Mouse (Mus musculus) kidney, postnatal 4 days (tissue): ENCODE results near the gene Trpm3.

Experiments used
- DNase-seq, 2 experiments: peaks; one replicate each; pipeline ENCODE4 v3.0.0; 2021; ENCODE audit warnings: mixed read lengths in 2 of 2

Gene Trpm3

GRCm38 (mm10) chr19:22503469-22503868 lies 364.6 kb downstream of the Trpm3 start:
- DNase-seq, result no peak

DNA sequence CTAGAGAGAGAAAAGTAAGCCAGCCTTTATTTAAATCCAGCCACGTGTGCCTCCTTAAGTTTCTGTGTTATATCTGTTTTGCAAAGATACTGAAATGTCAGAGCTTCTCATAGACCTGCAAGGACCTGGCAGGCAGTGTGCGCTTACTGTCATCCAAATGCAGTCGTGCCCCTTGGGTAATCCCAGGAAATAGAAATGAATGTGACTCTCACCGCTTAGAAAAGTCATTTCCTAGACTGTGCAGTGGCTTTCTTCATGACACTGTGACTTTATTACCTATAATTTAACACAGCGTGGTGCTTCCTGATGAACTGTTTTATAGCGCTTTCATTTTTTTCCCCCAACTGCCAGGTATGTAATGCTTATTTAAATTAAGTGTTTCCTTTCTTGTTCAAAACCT lies 379.7 kb downstream of the Trpm3 start:
- DNase-seq, result no peak

GRCm38 (mm10) chr19:22527944-22528343 lies 389.1 kb downstream of the Trpm3 start:
- no peak for DNase-seq

- DNase-seq, result no peak
Measured at GRCm38 (mm10) chr19:22542990-22543709, 404.3 kb downstream of the Trpm3 start.

DNA sequence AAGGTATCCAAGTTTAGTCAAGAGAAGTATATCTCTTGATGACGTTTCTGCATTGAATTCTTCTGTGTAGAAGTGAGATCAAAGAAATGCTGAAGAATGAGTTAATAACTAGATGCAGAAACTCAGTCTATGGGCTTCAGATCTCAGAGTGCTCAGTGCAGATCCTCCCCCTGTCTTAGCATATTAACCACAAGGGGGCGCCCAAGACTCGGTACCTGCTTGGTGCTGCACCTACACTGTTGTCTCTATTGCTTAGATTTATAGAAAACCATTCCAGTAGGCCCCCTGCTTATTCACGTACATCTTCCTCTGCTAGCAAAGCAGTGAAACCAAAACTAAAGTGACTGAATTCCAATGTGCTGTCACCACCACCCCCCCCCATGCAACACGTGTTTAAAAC lies 413.3 kb downstream of the Trpm3 start:
- peak; percentile 76 to 77 for DNase-seq

DNA sequence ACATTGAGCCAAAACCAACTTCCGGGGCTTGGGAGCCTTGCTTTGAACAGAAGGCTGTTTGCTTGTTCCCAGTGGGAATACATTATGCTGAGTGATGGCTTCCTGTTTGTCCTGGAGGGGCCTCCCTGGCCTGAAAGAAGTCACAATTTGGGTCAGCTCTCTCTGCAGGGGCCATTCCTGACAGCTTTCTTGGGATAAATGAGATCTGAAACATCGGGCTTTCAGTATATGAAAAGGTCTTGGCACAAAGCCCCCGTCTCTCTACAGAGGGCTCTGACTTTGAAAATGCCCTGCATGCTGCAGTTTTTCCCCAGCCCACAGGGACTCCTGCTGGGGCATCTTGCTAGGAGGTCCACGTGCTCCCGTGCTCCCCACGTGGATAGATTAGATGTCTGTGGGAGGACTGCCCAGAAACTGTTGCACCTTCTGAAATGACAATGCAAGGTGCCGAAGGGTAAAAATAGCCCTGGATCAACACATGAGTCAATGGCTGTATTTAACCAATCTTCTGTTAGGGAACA lies 415.6 kb downstream of the Trpm3 start:
- peak; percentile 47 to 68 for DNase-seq

DNA sequence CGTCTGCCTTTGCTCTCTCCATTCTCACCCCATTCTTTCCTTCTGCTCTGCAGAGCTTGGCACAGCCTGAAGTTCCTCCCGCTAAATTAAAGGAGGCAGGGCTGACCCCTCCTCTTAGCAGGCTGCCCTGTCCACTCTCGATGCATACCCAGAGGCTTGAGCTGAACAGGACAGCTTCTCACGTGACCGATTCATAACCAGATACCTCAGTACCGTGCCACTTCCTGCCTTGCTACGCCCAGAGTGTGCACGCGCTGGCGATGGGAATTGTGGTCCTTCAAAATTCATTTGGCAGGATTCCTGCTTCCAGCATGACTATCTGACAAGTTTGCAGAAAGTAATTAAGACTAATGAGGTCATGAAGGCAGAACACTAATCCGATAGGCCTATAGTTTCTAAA lies 433.6 kb downstream of the Trpm3 start:
- DNase-seq, result no peak

DNA sequence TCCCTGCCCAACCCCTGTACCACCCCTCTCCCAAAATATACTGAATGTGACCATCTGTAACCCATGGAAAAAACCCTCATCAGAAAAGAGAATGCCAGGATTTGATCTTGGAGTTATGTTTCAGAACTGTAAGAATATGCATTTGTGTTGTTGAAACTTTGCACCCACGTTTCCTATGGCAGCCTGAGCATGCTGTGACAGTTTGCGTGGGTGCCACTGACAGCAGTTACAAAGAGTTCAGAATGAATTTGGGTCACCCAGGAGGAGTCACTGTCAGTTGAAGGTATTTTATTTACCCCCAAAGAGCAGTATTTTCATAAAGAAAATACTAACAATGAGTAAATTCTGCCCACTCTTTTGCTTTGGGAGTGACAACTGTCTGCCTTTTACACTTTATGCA lies 434.0 kb downstream of the Trpm3 start:
- DNase-seq, result no peak

DNA sequence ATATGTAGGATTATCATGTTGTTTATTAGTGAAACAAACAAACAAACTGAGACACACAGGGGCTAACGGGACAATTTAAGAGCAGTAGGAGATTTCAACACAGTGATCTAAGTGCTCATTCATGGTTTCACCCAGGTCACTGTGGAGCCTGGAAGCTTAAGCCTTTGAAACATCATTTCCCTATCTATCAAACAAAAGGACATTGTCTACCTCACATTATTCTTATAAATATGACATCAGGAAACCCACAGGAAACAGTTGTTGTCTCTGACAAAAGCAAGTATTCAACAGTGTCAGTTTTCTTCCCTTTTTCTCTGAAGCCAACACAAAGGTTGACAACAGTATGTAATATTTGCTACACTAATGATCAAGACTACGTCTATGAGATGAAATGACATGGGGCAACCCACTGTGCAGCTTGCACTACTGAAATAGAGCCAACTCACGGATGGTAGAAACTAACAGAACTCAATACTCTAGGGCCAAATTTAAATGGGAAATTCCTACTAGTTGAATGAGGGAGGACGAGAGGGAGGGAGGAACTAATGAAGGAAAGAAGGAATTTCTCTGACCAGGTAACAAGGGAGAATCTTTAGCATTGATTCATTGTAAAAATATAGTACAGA lies 443.4 kb downstream of the Trpm3 start:
- DNase-seq, result no peak

DNA sequence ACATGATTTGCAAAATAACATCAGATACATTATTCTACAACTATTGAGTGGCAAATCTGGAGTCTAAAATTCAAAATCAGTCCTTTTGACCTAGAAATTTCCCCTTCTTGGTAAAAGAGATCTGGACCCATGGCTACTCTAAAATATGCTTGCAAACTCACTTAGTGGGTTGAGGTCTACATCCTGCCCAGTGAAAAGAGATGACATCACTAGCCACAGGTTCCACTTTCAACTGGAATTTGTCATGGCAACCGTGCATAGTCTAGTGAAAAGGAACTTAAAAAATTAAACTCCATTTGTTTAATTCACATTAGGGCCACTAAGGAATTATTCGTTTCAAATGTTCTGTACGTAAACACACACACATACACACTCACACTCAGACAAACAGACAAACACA lies 455.6 kb downstream of the Trpm3 start:
- DNase-seq, result no peak

- no peak for DNase-seq
Measured at GRCm38 (mm10) chr19:22595246-22595645, 456.4 kb downstream of the Trpm3 start.

GRCm38 (mm10) chr19:22596715-22597114 lies 457.9 kb downstream of the Trpm3 start:
- no peak for DNase-seq

GRCm38 (mm10) chr19:22604322-22604721 lies 465.5 kb downstream of the Trpm3 start:
- no peak for DNase-seq

DNA sequence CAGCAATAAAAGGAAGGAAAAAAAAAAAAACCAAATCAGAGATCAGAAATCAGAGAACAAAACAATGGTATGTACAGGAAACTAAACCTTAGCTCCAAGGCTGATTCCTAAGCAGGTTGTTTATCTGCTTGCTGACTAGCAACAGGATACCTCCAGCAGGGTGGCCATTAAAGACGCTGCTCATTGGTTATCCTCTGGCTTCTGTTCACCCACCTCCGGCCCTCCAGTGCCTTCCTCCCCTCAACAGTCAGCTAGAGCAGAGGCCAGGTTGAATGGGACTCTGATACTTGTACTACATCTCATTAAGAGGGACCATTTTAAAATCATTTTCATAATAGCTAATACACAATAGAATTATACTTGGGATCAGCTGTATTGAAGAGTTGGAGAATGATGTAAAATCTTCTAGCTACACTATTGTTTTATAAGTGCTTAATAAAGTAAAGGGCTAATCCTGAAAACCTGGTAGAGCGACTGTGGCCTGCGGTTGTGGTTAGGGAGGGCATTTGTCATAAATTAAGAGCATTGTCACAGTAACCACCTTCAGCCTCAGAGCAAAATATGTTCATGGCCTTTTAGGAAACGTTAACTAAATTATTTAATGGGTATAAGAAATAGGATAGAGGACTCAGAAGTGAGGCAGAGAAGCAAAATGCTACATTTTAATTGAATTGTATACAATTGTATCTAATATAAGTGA lies 469.3 kb downstream of the Trpm3 start:
- DNase-seq, result no peak

- DNase-seq, result no peak
Measured at GRCm38 (mm10) chr19:22611621-22612020, 472.8 kb downstream of the Trpm3 start.

GRCm38 (mm10) chr19:22615367-22615766 lies 476.5 kb downstream of the Trpm3 start:
- no peak for DNase-seq

DNA sequence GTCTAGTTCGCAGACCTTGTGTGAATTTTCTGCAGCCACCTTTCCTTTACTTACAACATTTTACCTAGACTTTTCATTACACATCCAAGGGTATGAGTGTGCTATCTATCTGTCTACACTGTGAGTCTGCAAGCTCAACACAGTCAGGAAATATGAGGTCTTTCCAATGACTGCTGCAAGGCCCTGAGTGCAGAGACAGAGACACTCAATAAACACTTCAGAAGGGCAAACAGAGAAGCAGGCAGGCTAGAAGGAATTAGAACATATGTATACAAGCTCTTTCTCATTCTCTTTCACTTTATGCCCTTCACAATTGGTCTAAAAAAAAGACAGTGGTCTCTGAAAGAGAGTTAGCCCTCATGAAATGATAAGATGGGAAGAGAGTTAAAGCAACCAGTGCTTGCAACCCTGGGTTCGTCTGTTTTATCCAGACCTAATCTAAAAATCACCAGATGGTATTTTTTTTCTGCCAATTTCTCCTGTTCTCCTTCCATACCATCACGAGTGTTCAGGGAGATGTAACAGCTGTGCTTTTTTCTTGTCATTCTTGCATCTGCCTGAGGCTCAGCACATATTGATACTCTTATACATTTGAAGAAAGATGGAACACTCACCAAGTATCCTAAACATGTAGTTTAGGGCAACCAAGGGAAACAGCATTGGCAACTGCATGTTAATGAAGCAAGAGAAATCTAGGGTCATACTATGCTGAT lies 486.1 kb downstream of the Trpm3 start:
- DNase-seq, result no peak

DNA sequence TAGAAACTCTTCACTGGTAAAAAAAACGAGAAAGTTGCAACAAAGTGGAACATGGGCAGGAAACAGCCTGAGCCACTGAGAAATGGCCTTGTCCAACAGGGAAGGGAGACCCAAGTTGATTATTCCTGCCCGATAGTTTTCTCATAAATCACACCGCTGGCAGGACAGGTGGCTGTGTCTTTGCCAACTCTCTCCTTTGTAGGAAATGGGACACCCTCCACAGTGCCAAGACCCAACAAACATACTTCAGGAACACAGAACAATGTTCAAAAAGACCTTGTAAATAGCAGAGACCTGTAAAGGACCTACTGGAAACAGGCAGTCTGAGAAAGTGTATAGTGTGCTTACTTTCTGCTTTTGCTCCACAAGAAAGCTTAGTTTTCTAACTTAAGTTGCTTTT lies 490.0 kb downstream of the Trpm3 start:
- no peak for DNase-seq

DNA sequence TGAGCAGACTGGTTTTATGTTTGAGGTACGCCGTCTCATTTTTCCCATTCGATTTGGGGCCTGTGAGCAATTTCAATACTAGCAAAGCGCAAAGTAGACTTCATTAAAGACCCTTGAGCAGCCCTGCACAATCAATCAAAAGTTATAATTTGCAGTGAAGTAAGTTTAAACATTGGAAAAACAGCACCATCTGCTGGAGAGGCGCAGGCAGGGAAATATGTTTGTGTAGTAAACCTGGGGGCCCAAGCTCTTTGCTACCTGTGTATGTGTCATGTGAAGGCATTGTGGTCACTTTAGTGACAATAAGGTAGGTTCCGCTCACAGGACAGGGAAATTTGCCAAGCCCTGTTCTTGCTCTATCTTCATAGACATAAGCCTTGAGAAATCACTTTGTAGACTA lies 492.5 kb downstream of the Trpm3 start:
- peak; percentile 61 to 64 for DNase-seq

DNA sequence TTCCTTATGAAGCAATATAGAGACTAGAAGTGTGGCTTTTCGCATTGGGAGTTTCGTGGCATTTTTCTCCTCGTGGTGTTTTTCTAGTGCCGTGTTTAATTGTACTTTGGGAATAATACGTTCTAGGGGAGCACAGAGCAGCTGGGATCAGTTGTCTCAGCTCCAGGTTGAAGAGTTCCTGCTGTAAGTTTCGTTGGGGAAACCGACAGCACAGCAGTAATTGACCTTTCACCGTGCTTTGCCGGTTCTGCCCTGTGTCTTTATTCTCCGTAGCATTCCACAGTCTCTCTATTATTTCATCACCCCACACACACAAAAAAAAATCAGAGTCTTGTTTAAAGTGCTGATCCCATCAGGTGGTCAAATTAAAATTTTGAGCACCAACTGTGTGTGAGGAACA lies 496.8 kb downstream of the Trpm3 start:
- peak in 1 of 2 experiments; percentile 12 for DNase-seq

- DNase-seq, result no peak
Measured at GRCm38 (mm10) chr19:22637786-22638185, 498.9 kb downstream of the Trpm3 start.

DNA sequence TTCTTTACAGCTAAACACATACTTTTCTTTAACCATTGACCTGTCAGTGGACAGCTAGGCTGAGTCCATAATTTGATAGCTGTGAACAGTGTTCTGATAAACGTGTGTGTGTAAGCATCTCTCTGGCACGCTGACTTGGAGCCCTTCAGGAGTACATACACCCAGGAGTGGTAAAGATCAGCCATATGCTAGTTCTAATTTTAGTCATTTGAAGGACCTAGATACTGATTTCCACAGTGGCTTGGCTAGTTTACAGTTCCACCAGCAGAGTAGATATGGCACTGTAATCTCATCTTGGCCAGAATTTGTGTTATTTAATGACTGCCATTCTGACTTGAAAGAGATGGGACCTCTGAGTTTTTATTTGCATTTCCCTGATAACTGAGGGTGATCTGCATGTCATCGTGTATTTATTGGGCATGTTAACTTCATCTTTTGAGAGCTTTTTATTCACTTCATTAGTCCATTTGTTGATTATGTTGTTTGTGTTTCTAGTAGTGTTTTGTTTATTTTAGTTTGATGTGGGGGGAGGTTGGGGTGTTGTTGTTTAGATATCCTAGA lies 499.6 kb downstream of the Trpm3 start:
- DNase-seq, result no peak

- peak; percentile 20 to 41 for DNase-seq
Measured at GRCm38 (mm10) chr19:22642124-22642523, 503.3 kb downstream of the Trpm3 start.
